Mouse (Mus musculus): ENCODE results near the gene Galnt15.

Gene Galnt15

GRCm38 (mm10) chr14:32091704-32092103, 62.9 kb downstream of the Galnt15 start:
- no peak for DNase-seq

GRCm38 (mm10) chr14:32093018-32093417, 64.2 kb downstream of the Galnt15 start:
- no peak for DNase-seq

- DNase-seq = no peak
Measured at GRCm38 (mm10) chr14:32093500-32094117, 64.8 kb downstream of the Galnt15 start.

- DNase-seq = no peak
Measured at GRCm38 (mm10) chr14:32095646-32096045, 66.9 kb downstream of the Galnt15 start.

GRCm38 (mm10) chr14:32096740-32097139, 68.0 kb downstream of the Galnt15 start:
- DNase-seq = no peak

GRCm38 (mm10) chr14:32097691-32098090, 68.9 kb downstream of the Galnt15 start:
- DNase-seq = no peak

- no peak for DNase-seq
Measured at GRCm38 (mm10) chr14:32098951-32099350, 70.2 kb downstream of the Galnt15 start.

- no peak for DNase-seq
Measured at GRCm38 (mm10) chr14:32103556-32103955, 74.8 kb downstream of the Galnt15 start.

- no peak for DNase-seq
Measured at GRCm38 (mm10) chr14:32105663-32106062, 76.9 kb downstream of the Galnt15 start.

- no peak for DNase-seq
Measured at GRCm38 (mm10) chr14:32106911-32107310, 78.1 kb downstream of the Galnt15 start.
